Mouse (Mus musculus) cerebellum, adult 2 months (tissue): ENCODE results near the gene Baiap2.

ENCODE experiments used
- CTCF ChIP-seq: fragments of 200-500 bp; IDR thresholded peaks from 2 replicates; pipeline ENCODE4 v1.5.1; 2011; ENCODE audit warnings: low read depth, mild to moderate bottlenecking, control low read depth, low read length, moderate library complexity, borderline replicate concordance; ENCODE audit not compliant: insufficient read depth
- POLR2A ChIP-seq: fragments of 200-500 bp; IDR thresholded peaks from 2 replicates; pipeline ENCODE4 v1.6.1; 2011; ENCODE audit warnings: low read length, control low read depth, borderline replicate concordance; ENCODE audit not compliant: insufficient read depth

- TF ChIP-seq CTCF (no peak), POLR2A (no peak)
Measured at GRCm38 (mm10) chr11:119979596-119980385, 37.2 kb downstream of the Baiap2 start.
